Mouse (Mus musculus) embryonic facial prominence, embryonic 14.5 days (tissue): ENCODE results near the gene Rnd1. TPM values are rescaled to one million over a fixed set of nuclear protein-coding genes. Genes with fewer than 3 reads are reported as not detected.

Source experiments
- ATAC-seq: fragments of 200-750 bp; cut with Nextera tagmentation; 2 replicates; pipeline ENCODE4 v1.8.0; 2017; ENCODE audit warnings: low read depth, moderate number of reproducible peaks, moderate TSS enrichment
- DNase-seq: peaks from one replicate; pipeline ENCODE4 v3.0.0-alpha.2; 2015; ENCODE audit warnings: low spot score
- H3K27ac ChIP-seq: fragments of 300-500 bp; sonication (generic); replicated peaks from 2 replicates; pipeline ENCODE4 v1.5.1; 2014; ENCODE audit warnings: low read depth, mild to moderate bottlenecking, low read length, moderate library complexity
- H3K27me3 ChIP-seq: fragments of 300-500 bp; sonication (generic); replicated peaks from 2 replicates; pipeline ENCODE4 v1.6.1; 2014; ENCODE audit warnings: low read length; ENCODE audit not compliant: control insufficient read depth, insufficient read depth
- H3K36me3 ChIP-seq: fragments of 300-500 bp; sonication (generic); 2 replicates; pipeline ENCODE4 v1.6.1; 2014; ENCODE audit warnings: low read length, mixed read lengths; ENCODE audit not compliant: control insufficient read depth, insufficient read depth
- H3K4me1 ChIP-seq: fragments of 300-500 bp; sonication (generic); 2 replicates; pipeline ENCODE4 v1.6.1; 2014; ENCODE audit warnings: antibody characterized with exemption, low read length; ENCODE audit not compliant: control insufficient read depth, insufficient read depth
- H3K4me2 ChIP-seq: fragments of 300-500 bp; sonication (generic); 2 replicates; pipeline ENCODE4 v1.6.1; 2014; ENCODE audit warnings: low read depth, mild to moderate bottlenecking, low read length, moderate library complexity, mixed read lengths
- H3K4me3 ChIP-seq: fragments of 300-500 bp; sonication (generic); 2 replicates; pipeline ENCODE4 v1.5.1; 2014; ENCODE audit warnings: low read depth, mild to moderate bottlenecking, low read length
- H3K9ac ChIP-seq: fragments of 300-500 bp; sonication (generic); 2 replicates; pipeline ENCODE4 v1.6.1; 2014; ENCODE audit warnings: low read depth, mild to moderate bottlenecking, low read length, moderate library complexity, mixed read lengths
- H3K9me3 ChIP-seq: fragments of 300-500 bp; sonication (generic); 2 replicates; pipeline ENCODE4 v1.6.1; 2016; ENCODE audit warnings: low read length; ENCODE audit not compliant: control insufficient read depth
- WGBS: fragments of 180-500 bp; shearing (Covaris S2); extraction: QIAGEN DNeasy Blood & Tissue Kit; methylation state at CpG from one replicate; pipeline ENCODE4 v1.1.7; 2014; 5-methylcytosine and 5-hydroxymethylcytosine counted together
- polyA plus RNA-seq: library from polyadenylated mRNA; unstranded; fragments of >200 nt; fragmentation: Nextera tagmentation; extraction: Ambion mirVana; gene quantifications from 2 replicates; pipeline ENCODE4 v1.2.1, GENCODE M21; 2014

Rnd1 gene
- polyA plus RNA-seq, 1 experiment from 2014 or later = 0.42 TPM

DNA sequence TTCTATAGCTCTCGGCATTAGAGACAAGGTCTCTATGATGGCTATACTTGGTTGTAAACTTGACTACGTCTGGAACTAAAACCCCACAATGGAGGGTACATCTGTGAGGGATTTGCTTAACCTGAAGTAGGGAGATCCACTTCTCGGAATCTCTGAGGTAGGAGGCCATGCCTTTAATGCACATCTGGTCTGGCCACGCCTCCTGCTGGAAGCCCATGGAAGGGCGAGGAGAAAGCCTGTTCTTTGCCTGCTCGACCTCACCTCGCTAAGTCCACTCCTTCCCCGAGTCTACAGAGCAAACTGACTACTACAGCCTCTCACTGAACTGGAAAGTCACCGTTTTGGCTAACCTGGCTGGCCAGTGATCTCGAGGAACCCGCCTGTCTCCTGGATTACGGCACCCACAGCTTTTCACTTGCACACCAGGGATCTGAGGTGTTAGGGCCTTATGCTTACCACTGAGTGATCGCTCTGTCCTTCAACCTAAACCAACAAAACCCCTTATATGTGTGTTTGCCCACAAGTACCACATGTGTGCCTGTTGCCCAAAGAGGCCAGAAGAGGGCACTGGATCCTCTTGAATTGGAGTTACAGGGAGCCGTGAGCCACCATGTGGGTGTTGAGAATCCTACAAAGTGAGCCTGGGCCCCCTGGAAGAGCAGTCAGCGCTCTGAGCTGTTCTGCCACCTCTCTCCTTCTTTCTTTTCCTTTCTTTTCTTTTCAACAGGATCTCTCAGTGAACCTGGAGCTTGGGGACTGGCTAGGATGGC lies 20.1 kb downstream of the Rnd1 start:
- H3K27ac ChIP-seq = no peak overlapping the region
- 0 out of 2 replicates have a peak, but pooled peaks cover 3% of the 10 kb centered on the region for H3K4me1 ChIP-seq
- H3K4me3 ChIP-seq = no peak overlapping the region
- no peak overlapping the region for H3K4me2 ChIP-seq
- no peaks in the 10 kb centered on the region for H3K9me3 ChIP-seq
- WGBS = 79% methylated on average over 15 of the region's 15 CpGs
- H3K36me3 ChIP-seq = peaks cover 79% of the 10 kb centered on the region
- no peak overlapping the region for H3K9ac ChIP-seq
- ATAC-seq (no peak), DNase-seq (no peak)
- H3K27me3 ChIP-seq = no peaks in the 10 kb centered on the region

DNA sequence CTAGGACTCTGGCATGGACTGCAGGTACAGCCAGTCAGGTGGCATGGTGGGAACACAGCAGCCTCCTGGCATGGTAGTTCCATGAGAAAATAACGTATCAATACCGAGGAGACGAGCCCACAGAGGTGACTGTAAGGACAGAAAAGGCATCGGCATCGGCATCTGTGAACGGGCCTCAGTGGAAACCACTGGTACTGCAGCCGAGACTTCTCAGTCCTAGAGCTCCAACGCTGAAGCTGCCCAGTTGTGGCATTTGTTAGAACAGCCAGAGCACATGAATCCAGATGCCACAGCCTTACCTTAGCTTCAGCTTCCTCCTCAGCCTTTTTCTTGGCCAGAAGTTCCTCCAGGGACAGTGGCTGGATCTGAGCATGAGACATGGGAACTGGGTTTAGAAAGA lies 25.1 kb downstream of the Rnd1 start:
- H3K4me3 ChIP-seq = no peak overlapping the region
- H3K27me3 ChIP-seq = no peaks in the 10 kb centered on the region
- H3K27ac ChIP-seq = no peak overlapping the region
- H3K4me2 ChIP-seq = no peak overlapping the region
- 92% methylated on average over 8 of the region's 8 CpGs for WGBS
- H3K9me3 ChIP-seq = no peaks in the 10 kb centered on the region
- no peak overlapping the region for H3K9ac ChIP-seq
- peaks cover 100% of the 10 kb centered on the region for H3K36me3 ChIP-seq
- H3K4me1 ChIP-seq = no peaks in the 10 kb centered on the region
- DNase-seq = no peak
- no peak for ATAC-seq

- H3K4me3 ChIP-seq = no peak overlapping the region
- H3K27me3 ChIP-seq = no peaks in the 10 kb centered on the region
- H3K9ac ChIP-seq = no peak overlapping the region
- H3K4me2 ChIP-seq = no peak overlapping the region
- peaks cover 100% of the 10 kb centered on the region for H3K36me3 ChIP-seq
- WGBS = 88% methylated on average over 15 of the region's 15 CpGs
- H3K27ac ChIP-seq = no peak overlapping the region
- no peaks in the 10 kb centered on the region for H3K4me1 ChIP-seq
- DNase-seq (no peak), ATAC-seq (no peak)
- H3K9me3 ChIP-seq = no peaks in the 10 kb centered on the region
Measured at GRCm38 (mm10) chr15:98651431-98651830, 25.8 kb downstream of the Rnd1 start.

DNA sequence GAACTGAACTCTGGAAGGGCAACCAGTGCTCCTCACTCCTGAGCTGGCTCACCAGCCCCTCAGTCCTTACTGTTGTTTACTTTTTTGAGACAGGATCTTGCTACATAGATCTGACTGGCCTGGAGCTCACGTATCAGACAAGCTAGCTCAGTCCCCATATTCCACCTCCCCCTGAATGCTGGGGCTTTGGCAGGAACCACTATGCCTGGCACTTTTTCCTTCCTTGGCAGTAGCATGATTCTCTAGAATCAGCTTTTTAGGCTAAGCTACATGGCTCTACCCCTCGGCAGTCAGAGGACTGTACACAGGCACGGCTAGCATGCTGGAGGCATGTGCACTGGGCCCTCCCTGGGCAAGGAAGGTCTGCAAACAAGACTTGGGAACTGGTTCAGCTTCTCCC lies 29.2 kb downstream of the Rnd1 start:
- Histone ChIP-seq H3K4me2 (no peak overlapping the region), H3K9ac (no peak overlapping the region), H3K27me3 (no peaks in the 10 kb centered on the region), H3K4me3 (no peak overlapping the region), H3K9me3 (no peaks in the 10 kb centered on the region), H3K4me1 (no peaks in the 10 kb centered on the region), H3K36me3 (peaks cover 95% of the 10 kb centered on the region), H3K27ac (no peak overlapping the region)
- WGBS = 89% methylated on average over 3 of the region's 3 CpGs
- DNase-seq = no peak
- no peak for ATAC-seq

- 86% methylated on average over 10 of the region's 10 CpGs for WGBS
- no peak for DNase-seq
- ATAC-seq = no peak
Measured at GRCm38 (mm10) chr15:98647308-98647707, 30.0 kb downstream of the Rnd1 start.

DNA sequence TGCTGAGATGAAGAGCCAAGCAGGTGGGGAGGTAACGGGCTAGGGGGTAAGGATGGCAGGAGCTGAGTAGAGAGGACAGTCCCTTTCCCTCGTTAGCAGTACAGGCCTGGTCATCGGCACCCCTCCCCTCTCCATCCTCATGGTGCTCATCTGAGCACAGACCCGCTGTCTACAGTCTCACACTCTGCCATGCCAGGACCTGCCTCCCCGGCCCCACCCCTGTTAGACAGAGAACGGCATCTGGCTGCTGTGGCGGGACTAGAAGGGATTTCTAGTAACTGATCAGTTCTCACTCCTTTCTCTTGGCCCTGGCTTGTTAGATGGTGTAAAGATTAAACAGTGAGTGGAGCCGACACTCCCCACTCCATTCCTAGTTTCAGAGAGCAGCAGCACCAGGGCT lies 30.5 kb downstream of the Rnd1 start:
- H3K27ac ChIP-seq = no peak overlapping the region
- H3K9me3 ChIP-seq = no peaks in the 10 kb centered on the region
- peaks cover 95% of the 10 kb centered on the region for H3K36me3 ChIP-seq
- H3K9ac ChIP-seq = no peak overlapping the region
- no peaks in the 10 kb centered on the region for H3K27me3 ChIP-seq
- no peak for ATAC-seq
- DNase-seq = no peak
- no peak overlapping the region for H3K4me2 ChIP-seq
- no peaks in the 10 kb centered on the region for H3K4me1 ChIP-seq
- no peak overlapping the region for H3K4me3 ChIP-seq
- WGBS = 83% methylated on average over 7 of the region's 8 CpGs

More at GRCm38 (mm10) chr15:98647308-98647707, 30.0 kb downstream of the Rnd1 start:
- no peaks in the 10 kb centered on the region for H3K9me3 ChIP-seq
- no peak overlapping the region for H3K27ac ChIP-seq
- peaks cover 95% of the 10 kb centered on the region for H3K36me3 ChIP-seq
- H3K4me1 ChIP-seq = no peaks in the 10 kb centered on the region
- H3K27me3 ChIP-seq = no peaks in the 10 kb centered on the region
- no peak overlapping the region for H3K9ac ChIP-seq
- H3K4me3 ChIP-seq = no peak overlapping the region
- H3K4me2 ChIP-seq = no peak overlapping the region

DNA sequence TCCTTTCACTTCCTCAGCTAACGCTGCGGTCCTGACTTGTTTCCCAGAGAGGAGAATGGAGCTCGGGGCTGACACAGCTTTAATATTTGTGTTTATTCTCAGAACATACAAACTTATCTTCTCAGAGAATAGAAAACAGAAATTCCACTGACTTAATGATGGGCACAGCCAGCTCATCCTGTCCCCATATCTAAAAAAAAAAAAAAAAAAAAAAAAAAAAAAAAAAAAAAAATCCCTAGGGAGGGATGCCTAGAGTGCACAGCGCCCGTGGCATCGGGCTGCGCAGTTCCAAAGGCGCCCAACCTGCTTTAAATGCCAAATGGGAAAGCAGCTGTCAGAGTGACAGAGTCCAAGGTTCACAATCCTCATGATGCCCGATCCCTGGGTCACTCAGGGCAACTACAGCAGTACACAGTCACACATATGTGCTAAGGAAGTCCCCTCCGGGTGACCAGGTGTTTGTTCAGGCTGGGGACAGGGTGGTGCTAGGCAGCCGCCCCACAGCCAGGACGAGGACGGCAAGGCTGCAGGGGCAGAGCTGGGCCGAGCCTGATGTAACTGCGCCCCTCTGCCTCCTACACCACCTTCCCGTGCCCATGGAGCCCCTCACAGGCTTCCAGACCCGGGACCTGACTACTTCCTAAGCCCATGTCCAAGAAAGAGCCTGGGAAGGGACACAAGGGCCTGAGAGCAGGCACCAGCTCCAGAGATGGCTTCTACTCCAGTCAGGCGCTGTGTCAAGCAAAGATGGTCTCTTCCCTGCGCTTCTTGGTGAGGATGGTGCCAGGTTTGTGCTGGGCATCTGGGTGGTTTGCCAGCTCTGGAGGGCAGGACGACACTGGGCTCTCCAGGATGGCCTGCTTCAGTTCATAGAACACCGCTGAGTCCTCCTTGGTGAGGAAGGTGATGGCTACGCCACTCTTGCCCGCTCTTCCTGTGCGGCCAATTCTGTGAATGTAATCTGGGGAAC lies 31.9 kb downstream of the Rnd1 start:
- no peaks in the 10 kb centered on the region for H3K9me3 ChIP-seq
- no peaks in the 10 kb centered on the region for H3K27me3 ChIP-seq
- H3K4me2 ChIP-seq = no peak overlapping the region
- no peak overlapping the region for H3K27ac ChIP-seq
- DNase-seq (no peak), ATAC-seq (no peak)
- no peak overlapping the region for H3K4me3 ChIP-seq
- WGBS = 90% methylated on average over 24 of the region's 24 CpGs
- no peaks in the 10 kb centered on the region for H3K4me1 ChIP-seq
- no peak overlapping the region for H3K9ac ChIP-seq
- H3K36me3 ChIP-seq = peaks cover 95% of the 10 kb centered on the region

DNA sequence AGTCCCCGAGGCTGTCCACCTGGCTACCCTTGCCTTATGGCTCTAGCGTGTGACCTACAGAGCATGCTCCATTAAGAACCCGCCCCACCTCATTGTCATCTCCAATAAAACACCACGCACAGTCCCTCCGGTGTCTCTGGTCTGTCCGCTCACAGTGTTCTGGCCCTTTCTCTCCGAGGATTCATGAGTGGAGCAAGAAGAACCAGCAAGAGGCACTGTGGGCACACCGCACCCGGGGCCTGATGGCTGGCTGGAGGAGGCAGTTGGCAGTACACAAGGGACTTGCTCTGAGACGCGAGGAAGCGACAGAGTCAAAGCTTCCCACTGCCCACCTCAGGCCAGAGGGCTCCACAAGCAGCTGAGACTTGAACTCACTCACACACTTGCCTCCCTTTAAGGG lies 32.9 kb downstream of the Rnd1 start:
- no peaks in the 10 kb centered on the region for H3K4me1 ChIP-seq
- 92% methylated on average over 12 of the region's 12 CpGs for WGBS
- no peaks in the 10 kb centered on the region for H3K27me3 ChIP-seq
- H3K27ac ChIP-seq = no peak overlapping the region
- no peak overlapping the region for H3K4me2 ChIP-seq
- no peak overlapping the region for H3K9ac ChIP-seq
- no peak overlapping the region for H3K4me3 ChIP-seq
- DNase-seq = no peak
- H3K9me3 ChIP-seq = no peaks in the 10 kb centered on the region
- peaks cover 95% of the 10 kb centered on the region for H3K36me3 ChIP-seq
- no peak for ATAC-seq
